Mouse (Mus musculus) small intestine, adult 2 months (tissue): ENCODE results near the gene Kcnk12.

Source experiments
- CTCF ChIP-seq: fragments of 200-500 bp; IDR thresholded peaks from 2 replicates; pipeline ENCODE4 v1.5.1; 2012; ENCODE audit warnings: low read depth, mild to moderate bottlenecking, control low read depth, inconsistent platforms, low read length, moderate library complexity, mixed read lengths; ENCODE audit not compliant: insufficient replicate concordance, insufficient read length; ENCODE audit errors: extremely low read depth
- POLR2A ChIP-seq: fragments of 200-500 bp; IDR thresholded peaks from 2 replicates; pipeline ENCODE4 v1.6.1; 2012; ENCODE audit warnings: low read depth, mild to moderate bottlenecking, control low read depth, inconsistent platforms, low read length, moderate library complexity

DNA sequence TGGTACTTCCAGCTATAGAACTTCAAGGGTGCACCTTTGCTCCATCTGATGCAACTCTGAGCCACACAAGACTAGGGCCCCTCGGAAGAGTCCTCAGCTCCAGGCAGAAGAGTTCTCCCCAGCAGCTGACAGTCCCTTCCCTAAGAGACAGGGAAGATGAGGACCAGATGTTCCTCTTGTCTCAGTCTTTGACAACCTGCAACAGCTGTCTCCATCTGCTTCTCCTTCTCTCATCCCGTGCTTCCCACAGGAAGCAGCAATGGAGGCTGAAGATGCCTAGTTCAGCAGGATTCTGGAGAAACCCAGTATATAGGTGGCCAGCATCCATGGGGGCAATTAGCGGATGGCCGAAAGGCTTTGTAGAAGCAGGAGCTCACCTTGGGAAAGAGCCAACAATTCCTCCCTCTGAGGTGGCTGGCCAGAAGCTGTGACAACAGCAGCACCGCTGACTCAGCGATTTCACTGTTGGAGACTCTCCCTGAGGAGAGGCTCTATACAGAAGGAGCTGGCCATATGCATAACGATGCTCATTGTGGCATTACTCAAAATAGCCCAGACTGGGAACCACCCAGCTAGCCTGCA lies 6.2 kb downstream of the Kcnk12 start:
- TF ChIP-seq POLR2A (no peak), CTCF (no peak)
